Mouse (Mus musculus) neural tube, embryonic 15.5 days (tissue): Measurements from ENCODE around the gene Stxbp4. TPM values are rescaled to one million over a fixed set of nuclear protein-coding genes. Genes with fewer than 3 reads are reported as not detected.

Experiments
- ATAC-seq: fragments of 200-750 bp; cut with Nextera tagmentation; 2 replicates; pipeline ENCODE4 v1.8.0; 2017; ENCODE audit warnings: mild to moderate bottlenecking, moderate TSS enrichment, moderate library complexity; ENCODE audit not compliant: low FRiP score
- H3K27ac ChIP-seq: fragments of 300-500 bp; sonication (generic); replicated peaks from 2 replicates; pipeline ENCODE4 v1.5.1; 2015; ENCODE audit warnings: mild to moderate bottlenecking, inconsistent platforms
- H3K27me3 ChIP-seq: fragments of 300-500 bp; sonication (generic); replicated peaks from 2 replicates; pipeline ENCODE4 v1.6.1; 2015; ENCODE audit warnings: inconsistent platforms
- H3K36me3 ChIP-seq: fragments of 300-500 bp; sonication (generic); 2 replicates; pipeline ENCODE4 v1.6.1; 2015; ENCODE audit warnings: inconsistent platforms
- H3K4me1 ChIP-seq: fragments of 300-500 bp; sonication (generic); 2 replicates; pipeline ENCODE4 v1.6.1; 2015; ENCODE audit warnings: inconsistent platforms
- H3K4me2 ChIP-seq: fragments of 300-500 bp; sonication (generic); 2 replicates; pipeline ENCODE4 v1.6.1; 2015; ENCODE audit warnings: inconsistent platforms, mild to moderate bottlenecking, moderate library complexity
- H3K4me3 ChIP-seq: fragments of 300-500 bp; sonication (generic); replicated peaks from 2 replicates; pipeline ENCODE4 v1.5.1; 2015; ENCODE audit warnings: mild to moderate bottlenecking, inconsistent platforms
- H3K9ac ChIP-seq: fragments of 300-500 bp; sonication (generic); replicated peaks from 2 replicates; pipeline ENCODE4 v1.6.1; 2015; ENCODE audit warnings: mild to moderate bottlenecking, inconsistent platforms
- H3K9me3 ChIP-seq: fragments of 300-500 bp; sonication (generic); replicated peaks from 2 replicates; pipeline ENCODE4 v1.6.1; 2016; ENCODE audit warnings: inconsistent platforms
- WGBS: fragments of 180-500 bp; shearing (Covaris S2); methylation state at CpG from one replicate; pipeline ENCODE4 v1.1.7; 2015; ENCODE audit warnings: mixed read lengths; 5-methylcytosine and 5-hydroxymethylcytosine counted together
- polyA plus RNA-seq: library from polyadenylated mRNA; unstranded; fragments of >200 nt; fragmentation: Nextera tagmentation; extraction: Ambion mirVana; gene quantifications from 2 replicates; pipeline ENCODE4 v1.2.1, GENCODE M21; 2015

The Stxbp4 gene
- polyA plus RNA-seq, 1 experiment from 2014 or later, result 15.9 TPM

- H3K9ac ChIP-seq, result no peak overlapping the region
- no peaks in the 10 kb centered on the region for H3K27me3 ChIP-seq
- no peak overlapping the region for H3K4me3 ChIP-seq
- ATAC-seq, result no peak
- 0 out of 2 replicates have a peak, but pooled peaks cover 3% of the 10 kb centered on the region for H3K4me1 ChIP-seq
- H3K9me3 ChIP-seq, result no peaks in the 10 kb centered on the region
- H3K36me3 ChIP-seq, result 0 out of 2 replicates have a peak, but pooled peaks cover 3% of the 10 kb centered on the region
- no peak overlapping the region for H3K27ac ChIP-seq
- 99% methylated on average over 4 of the region's 4 CpGs for WGBS
- no peak overlapping the region for H3K4me2 ChIP-seq
These were observed 145.4 kb downstream of the Stxbp4 start for GRCm38 (mm10) chr11:90492511-90492910.

DNA sequence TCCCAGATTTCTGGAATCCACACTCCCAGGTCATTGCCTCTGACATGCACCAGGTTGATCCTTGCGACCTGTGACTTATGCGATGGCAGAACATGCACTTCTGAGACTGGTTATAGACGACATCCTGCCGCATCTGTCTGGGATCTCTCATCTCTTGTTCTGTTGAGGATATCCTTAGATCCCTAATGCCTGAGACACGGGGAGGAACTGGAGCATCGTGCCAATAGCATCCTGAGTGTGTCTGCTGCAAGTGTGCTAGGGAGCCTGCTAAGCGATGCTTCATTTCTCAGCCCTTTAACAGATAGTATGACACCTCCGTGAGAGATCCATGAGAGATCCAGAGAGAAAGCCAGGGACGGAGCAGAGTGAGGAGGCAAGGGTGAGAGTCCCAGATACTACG is 148.7 kb downstream of the Stxbp4 start:
- H3K4me3 ChIP-seq, result no peak overlapping the region
- H3K27ac ChIP-seq, result no peak overlapping the region
- 95% methylated on average over 10 of the region's 10 CpGs for WGBS
- no peaks in the 10 kb centered on the region for H3K27me3 ChIP-seq
- H3K9me3 ChIP-seq, result no peaks in the 10 kb centered on the region
- no peak for ATAC-seq
- H3K36me3 ChIP-seq, result 0 out of 2 replicates have a peak, but pooled peaks cover 3% of the 10 kb centered on the region
- no peak overlapping the region for H3K9ac ChIP-seq
- H3K4me2 ChIP-seq, result no peak overlapping the region
- H3K4me1 ChIP-seq, result peaks cover 8% of the 10 kb centered on the region

GRCm38 (mm10) chr11:90487686-90488085 is 150.2 kb downstream of the Stxbp4 start:
- Histone ChIP-seq H3K9me3 (no peaks in the 10 kb centered on the region), H3K27me3 (no peaks in the 10 kb centered on the region), H3K4me2 (no peak overlapping the region), H3K27ac (no peak overlapping the region), H3K4me3 (no peak overlapping the region), H3K36me3 (0 out of 2 replicates have a peak, but pooled peaks cover 3% of the 10 kb centered on the region), H3K4me1 (peaks cover 8% of the 10 kb centered on the region), H3K9ac (no peak overlapping the region)
- 93% methylated on average over 8 of the region's 8 CpGs for WGBS
- no peak for ATAC-seq

GRCm38 (mm10) chr11:90484750-90485637 is 152.9 kb downstream of the Stxbp4 start:
- no peak overlapping the region for H3K27ac ChIP-seq
- H3K4me1 ChIP-seq, result peaks cover 8% of the 10 kb centered on the region
- WGBS, result 40% methylated on average over 14 of the region's 14 CpGs
- 0 out of 2 replicates have a peak, but pooled peaks cover 3% of the 10 kb centered on the region for H3K36me3 ChIP-seq
- ATAC-seq, result peak; percentile 81; the same call in 1 of the 2 replicates
- H3K4me2 ChIP-seq, result no peak overlapping the region
- no peak overlapping the region for H3K4me3 ChIP-seq
- no peak overlapping the region for H3K9ac ChIP-seq
- H3K27me3 ChIP-seq, result no peaks in the 10 kb centered on the region
- H3K9me3 ChIP-seq, result no peaks in the 10 kb centered on the region

- no peaks in the 10 kb centered on the region for H3K27me3 ChIP-seq
- ATAC-seq, result no peak
- H3K4me2 ChIP-seq, result no peak overlapping the region
- H3K27ac ChIP-seq, result no peak overlapping the region
- no peaks in the 10 kb centered on the region for H3K9me3 ChIP-seq
- WGBS, result 92% methylated on average over 3 of the region's 3 CpGs
- H3K4me1 ChIP-seq, result peaks cover 8% of the 10 kb centered on the region
- H3K36me3 ChIP-seq, result 0 out of 2 replicates have a peak, but pooled peaks cover 3% of the 10 kb centered on the region
- no peak overlapping the region for H3K9ac ChIP-seq
- no peak overlapping the region for H3K4me3 ChIP-seq
These were observed 154.1 kb downstream of the Stxbp4 start for GRCm38 (mm10) chr11:90483766-90484165.

DNA sequence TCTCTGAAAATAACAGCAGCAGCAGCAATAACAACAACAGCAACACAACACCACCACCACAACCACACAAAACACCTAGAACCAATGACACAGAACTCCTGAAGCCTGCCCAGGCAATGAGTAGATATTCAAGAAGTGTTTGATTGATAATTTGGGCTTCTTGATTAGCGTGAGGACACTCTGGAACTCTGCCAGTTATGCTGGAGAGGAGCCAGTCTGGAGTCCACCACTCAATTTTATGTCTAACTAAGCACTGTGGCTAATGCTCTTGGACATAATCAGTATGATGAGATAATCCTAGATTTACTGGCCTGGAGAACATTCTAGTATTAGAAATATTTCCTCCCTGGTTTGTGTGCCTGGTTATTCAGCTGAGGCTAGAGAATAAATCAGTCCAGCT is 156.1 kb downstream of the Stxbp4 start:
- Histone ChIP-seq H3K36me3 (no peaks in the 10 kb centered on the region), H3K27me3 (no peaks in the 10 kb centered on the region), H3K4me3 (no peak overlapping the region), H3K4me2 (no peak overlapping the region), H3K27ac (no peak overlapping the region), H3K9me3 (no peaks in the 10 kb centered on the region), H3K9ac (no peak overlapping the region), H3K4me1 (peaks cover 8% of the 10 kb centered on the region)
- no peak for ATAC-seq
- WGBS, result 13% methylated on average over 1 of the region's 1 CpGs

DNA sequence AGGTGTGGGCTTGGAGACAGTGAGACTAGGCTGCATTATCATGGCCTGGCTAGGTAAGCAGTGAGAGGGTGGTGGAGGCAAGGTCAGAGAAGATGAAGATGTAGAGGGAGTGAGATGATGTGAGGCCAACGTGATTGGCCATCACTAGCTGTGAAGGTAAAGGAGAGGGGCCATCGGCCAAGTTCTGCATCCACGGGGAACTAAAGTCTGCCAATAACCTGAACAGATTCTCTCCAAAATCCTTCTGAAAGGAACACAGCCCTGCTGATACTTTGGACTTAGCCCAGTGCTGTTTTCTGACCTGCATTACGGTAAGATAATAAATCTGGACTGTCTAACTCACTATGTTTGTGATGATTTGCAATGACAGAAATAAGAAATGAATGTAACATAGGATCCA is 167.6 kb downstream of the Stxbp4 start:
- H3K9ac ChIP-seq, result no peak overlapping the region
- H3K36me3 ChIP-seq, result no peaks in the 10 kb centered on the region
- 94% methylated on average over 4 of the region's 4 CpGs for WGBS
- ATAC-seq, result no peak
- H3K27me3 ChIP-seq, result no peaks in the 10 kb centered on the region
- H3K4me1 ChIP-seq, result peaks cover 8% of the 10 kb centered on the region; the same call in 1 of the 2 replicates
- no peak overlapping the region for H3K4me3 ChIP-seq
- no peaks in the 10 kb centered on the region for H3K9me3 ChIP-seq
- no peak overlapping the region for H3K27ac ChIP-seq
- H3K4me2 ChIP-seq, result no peak overlapping the region

GRCm38 (mm10) chr11:90464046-90464595 is 173.8 kb downstream of the Stxbp4 start:
- H3K4me2 ChIP-seq, result no peak overlapping the region
- H3K27ac ChIP-seq, result no peak overlapping the region
- peaks cover 12% of the 10 kb centered on the region; the same call in 1 of the 2 replicates for H3K4me1 ChIP-seq
- no peak for ATAC-seq
- WGBS, result 68% methylated on average over 10 of the region's 10 CpGs
- H3K36me3 ChIP-seq, result no peaks in the 10 kb centered on the region
- H3K27me3 ChIP-seq, result no peaks in the 10 kb centered on the region
- no peaks in the 10 kb centered on the region for H3K9me3 ChIP-seq
- no peak overlapping the region for H3K9ac ChIP-seq
- no peak overlapping the region for H3K4me3 ChIP-seq

DNA sequence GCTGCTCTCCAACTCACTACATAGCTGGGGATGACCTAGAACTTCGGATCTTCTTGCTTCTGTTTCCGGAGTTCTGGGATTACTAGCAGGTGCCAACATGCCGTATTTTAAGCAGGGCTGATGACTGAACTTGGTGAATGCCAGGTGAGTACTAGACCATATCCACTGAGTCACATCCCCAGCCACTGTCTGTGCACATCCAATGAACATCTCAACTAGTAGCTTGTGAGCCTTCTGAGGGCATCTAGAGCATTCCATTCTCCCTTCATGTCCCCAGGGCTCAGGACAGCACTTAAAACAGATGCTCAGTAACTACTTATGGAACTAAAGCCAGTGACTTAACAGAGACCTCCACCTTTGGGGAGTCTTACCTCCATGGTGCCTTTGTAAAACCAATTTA is 177.4 kb downstream of the Stxbp4 start:
- Histone ChIP-seq H3K9me3 (no peaks in the 10 kb centered on the region), H3K4me1 (0 out of 2 replicates have a peak, but pooled peaks cover 5% of the 10 kb centered on the region), H3K4me3 (no peak overlapping the region), H3K27me3 (no peaks in the 10 kb centered on the region), H3K4me2 (no peak overlapping the region), H3K9ac (no peak overlapping the region), H3K27ac (no peak overlapping the region), H3K36me3 (no peaks in the 10 kb centered on the region)
- no peak for ATAC-seq
- 94% methylated on average over 3 of the region's 3 CpGs for WGBS

GRCm38 (mm10) chr11:90452134-90452533 is 185.8 kb downstream of the Stxbp4 start:
- no peaks in the 10 kb centered on the region for H3K36me3 ChIP-seq
- no peaks in the 10 kb centered on the region for H3K27me3 ChIP-seq
- H3K9me3 ChIP-seq, result no peaks in the 10 kb centered on the region
- ATAC-seq, result no peak
- peaks cover 5% of the 10 kb centered on the region; the same call in 1 of the 2 replicates for H3K4me1 ChIP-seq
- WGBS, result 44% methylated on average over 3 of the region's 3 CpGs
- no peak overlapping the region for H3K9ac ChIP-seq
- no peak overlapping the region for H3K4me3 ChIP-seq
- no peak overlapping the region for H3K27ac ChIP-seq
- no peak overlapping the region for H3K4me2 ChIP-seq

GRCm38 (mm10) chr11:90451506-90451905 is 186.4 kb downstream of the Stxbp4 start:
- Histone ChIP-seq H3K27me3 (no peaks in the 10 kb centered on the region), H3K4me3 (no peak overlapping the region), H3K4me1 (peaks cover 5% of the 10 kb centered on the region; the same call in 1 of the 2 replicates), H3K27ac (0 out of 2 replicates have a peak overlapping the region, but pooled peaks have one; percentile 23), H3K4me2 (no peak overlapping the region), H3K9me3 (no peaks in the 10 kb centered on the region), H3K36me3 (no peaks in the 10 kb centered on the region), H3K9ac (no peak overlapping the region)
- 56% methylated on average over 5 of the region's 5 CpGs for WGBS
- no peak for ATAC-seq

GRCm38 (mm10) chr11:90442462-90442861 is 195.4 kb downstream of the Stxbp4 start:
- Histone ChIP-seq H3K27me3 (no peaks in the 10 kb centered on the region), H3K9me3 (no peaks in the 10 kb centered on the region), H3K4me2 (no peak overlapping the region), H3K9ac (no peak overlapping the region), H3K27ac (no peak overlapping the region), H3K4me1 (no peaks in the 10 kb centered on the region), H3K4me3 (no peak overlapping the region), H3K36me3 (no peaks in the 10 kb centered on the region)
- ATAC-seq, result no peak
- 88% methylated on average over 2 of the region's 2 CpGs for WGBS
